Mouse (Mus musculus) kidney, adult 8-10 months (tissue): ENCODE data around the gene Slc2a1.

Source experiments
- DNase-seq, 2 experiments: peaks; one replicate each; pipeline ENCODE4 v3.0.0; 2022

Slc2a1 gene

GRCm38 (mm10) chr4:119108495-119109408 is at the start of gene Slc2a1:
TSS of gene Slc2a1 (plus strand) at chr4:119108711.
- peak; percentile 93 for DNase-seq

- no peak for DNase-seq
These were observed 41.7 kb upstream of the Slc2a1 start for GRCm38 (mm10) chr4:119066791-119067190.

GRCm38 (mm10) chr4:119067204-119067603 is 41.3 kb upstream of the Slc2a1 start:
- DNase-seq = no peak

- DNase-seq = no peak
These were observed 39.6 kb upstream of the Slc2a1 start for GRCm38 (mm10) chr4:119068918-119069317.

DNA sequence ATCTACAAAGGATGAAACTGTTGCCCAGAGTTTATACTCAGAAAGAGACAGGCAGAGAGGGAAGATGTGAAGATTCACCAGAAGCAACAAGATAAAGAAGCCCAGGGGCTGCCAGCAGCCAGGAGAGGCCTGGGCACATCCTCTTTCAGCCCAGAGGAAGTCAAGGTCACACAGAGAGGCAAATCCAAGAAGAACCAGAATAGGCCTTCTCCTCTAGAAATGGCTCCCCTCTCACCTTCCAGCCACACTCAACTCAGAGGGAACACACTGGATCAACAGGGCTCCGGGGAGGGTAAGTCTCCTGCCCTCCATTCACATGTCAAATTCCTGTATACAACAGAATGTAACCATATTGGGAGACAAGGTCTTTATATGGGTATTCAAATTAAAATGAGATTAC is 38.3 kb upstream of the Slc2a1 start:
- DNase-seq = no peak

- DNase-seq = no peak
These were observed 37.4 kb upstream of the Slc2a1 start for GRCm38 (mm10) chr4:119070959-119071647.

DNA sequence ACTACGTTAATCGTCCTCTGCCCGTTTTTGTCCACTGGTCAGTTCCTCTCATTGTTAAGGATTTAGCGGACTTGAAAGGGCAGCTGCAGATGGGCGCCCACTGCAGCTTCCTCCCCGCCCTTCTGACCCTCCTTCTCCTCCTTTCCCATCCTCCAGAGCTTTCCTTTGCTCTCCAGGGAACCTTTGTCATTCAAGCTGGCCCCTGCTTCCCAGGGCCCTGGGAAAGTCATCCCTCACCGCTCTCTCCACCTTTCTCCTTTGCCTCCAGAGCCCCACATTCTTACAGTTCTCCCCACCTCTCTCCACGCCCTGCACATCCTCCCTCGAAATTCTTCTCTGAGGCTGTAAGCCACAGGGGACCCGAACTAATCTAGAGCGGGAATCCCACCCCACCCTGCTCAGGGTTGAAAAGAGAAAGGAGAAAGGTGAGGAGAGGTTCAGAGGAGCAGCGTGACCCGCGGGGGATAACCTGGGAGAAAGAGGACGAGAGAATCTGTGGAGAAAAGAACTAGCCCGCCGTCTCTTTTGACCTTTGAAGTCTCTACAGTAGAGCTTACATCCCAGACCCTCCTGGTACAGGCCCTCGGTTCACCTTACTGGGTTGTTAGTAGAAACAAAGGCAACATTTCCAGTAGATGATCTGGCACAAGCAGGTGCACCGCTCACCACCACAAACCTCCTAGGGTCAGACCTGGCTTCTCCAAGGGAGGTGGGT is 36.7 kb upstream of the Slc2a1 start:
- no peak for DNase-seq

GRCm38 (mm10) chr4:119072363-119072940 is 36.1 kb upstream of the Slc2a1 start:
- no peak for DNase-seq

GRCm38 (mm10) chr4:119072941-119073451 is 35.5 kb upstream of the Slc2a1 start:
- DNase-seq = no peak

DNA sequence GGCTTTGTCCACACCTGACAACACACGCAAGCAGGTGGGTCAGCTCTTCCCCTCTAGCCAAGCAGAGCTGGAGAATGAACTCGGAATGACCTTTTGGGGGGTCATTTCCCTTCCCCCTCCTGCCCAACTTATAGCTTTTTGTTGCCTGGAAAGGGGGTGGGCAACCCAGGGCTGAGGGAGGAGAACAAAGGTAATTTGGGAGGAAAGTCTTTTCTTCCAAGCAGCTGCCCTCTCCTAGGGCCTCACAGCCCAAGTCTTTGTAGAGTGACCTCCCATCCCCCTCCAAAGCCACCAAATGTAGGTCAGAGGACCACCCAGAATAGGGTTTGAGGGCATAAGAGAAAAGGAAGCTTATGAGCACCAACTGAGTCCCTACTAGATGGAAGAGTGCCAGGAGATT is 34.9 kb upstream of the Slc2a1 start:
- no peak for DNase-seq

DNA sequence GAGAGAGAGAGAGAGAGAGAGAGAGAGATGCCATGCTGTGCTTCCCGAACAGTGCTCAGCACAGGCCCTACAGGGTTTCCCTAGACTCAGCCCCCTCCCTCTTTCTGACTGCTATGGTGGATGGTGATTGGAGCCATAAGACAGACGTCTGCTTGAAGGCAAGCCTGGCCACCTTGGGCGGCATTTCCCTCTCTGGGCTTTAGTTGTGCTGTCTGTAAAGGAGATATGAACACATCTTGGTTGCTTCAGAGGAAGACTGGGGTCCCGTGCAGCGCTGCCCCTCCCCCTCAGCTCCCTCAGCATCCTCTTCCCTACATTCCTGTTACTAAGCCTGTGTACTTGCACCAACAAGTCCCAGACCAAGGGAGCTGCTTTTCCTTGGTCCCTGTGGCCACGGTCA is 33.9 kb upstream of the Slc2a1 start:
- no peak for DNase-seq

GRCm38 (mm10) chr4:119075273-119075672 is 33.2 kb upstream of the Slc2a1 start:
- no peak for DNase-seq

DNA sequence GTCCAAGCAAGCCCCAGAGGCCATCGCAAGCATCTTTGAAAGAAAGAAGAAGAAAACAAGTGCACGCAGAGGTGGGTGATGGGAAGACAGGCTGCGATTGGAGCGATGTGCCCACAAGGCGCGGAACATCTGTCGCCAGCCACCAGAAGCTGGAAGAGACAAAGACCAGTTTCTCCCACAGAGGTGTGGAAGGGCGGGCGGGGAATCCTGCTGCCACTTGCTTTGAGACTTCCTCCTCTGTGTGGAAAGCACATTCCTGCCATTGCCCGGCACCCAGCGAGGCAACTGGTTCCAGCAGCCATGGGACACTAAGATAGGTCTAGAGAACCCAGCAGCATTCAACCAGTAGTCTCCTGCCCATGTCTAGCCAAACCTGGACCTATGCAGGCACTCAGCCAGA is 32.2 kb upstream of the Slc2a1 start:
- no peak for DNase-seq

DNA sequence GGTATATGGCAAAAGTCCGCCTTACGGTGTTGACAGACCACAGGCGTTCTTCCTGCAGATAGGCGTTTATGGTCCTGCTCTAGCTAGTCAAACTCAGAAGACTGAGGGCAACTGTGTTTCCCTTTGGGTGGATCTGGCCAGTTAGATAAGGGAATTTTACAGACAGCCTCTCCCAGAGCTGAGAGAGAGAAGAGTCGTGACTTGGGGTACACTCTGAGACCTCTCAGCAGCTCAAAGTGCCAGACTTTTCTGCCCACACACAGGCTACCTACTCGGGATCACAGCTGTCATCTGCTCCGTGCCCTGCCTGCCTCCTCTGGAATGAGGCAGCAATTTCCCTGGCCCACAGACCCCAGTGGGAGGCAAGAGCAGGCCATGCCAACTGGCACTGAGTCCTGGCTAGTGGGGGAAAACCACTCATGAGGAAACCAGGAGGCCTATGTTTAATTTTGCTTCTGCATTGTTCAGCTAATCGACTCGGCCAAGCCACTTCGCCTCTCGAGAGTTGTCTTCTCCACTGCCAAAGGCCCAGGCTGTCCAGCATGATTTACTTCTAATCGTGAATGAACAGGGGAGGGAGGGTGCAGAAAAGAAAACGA is 31.3 kb upstream of the Slc2a1 start:
- peak; percentile 22 to 29 for DNase-seq

DNA sequence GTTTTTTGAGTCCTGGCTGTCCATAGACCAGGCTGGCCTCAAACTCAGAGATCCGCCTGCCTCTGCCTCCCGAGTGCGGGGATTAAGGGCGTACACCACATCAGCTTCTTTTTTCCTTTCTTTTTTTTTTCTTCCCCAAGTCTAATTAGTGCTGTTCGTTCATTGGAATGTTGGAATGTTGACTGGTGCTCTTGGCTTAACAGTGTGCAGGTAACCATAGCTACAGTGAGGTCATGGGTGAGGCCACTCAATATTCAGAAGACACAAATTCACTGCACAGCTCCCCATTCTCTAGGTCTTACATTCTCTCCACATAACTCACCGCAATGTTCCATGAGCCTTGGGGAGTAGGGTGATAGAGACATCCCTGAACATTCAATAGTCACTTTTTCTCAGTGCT is 28.6 kb upstream of the Slc2a1 start:
- no peak for DNase-seq

GRCm38 (mm10) chr4:119082740-119083231 is 25.7 kb upstream of the Slc2a1 start:
- DNase-seq = no peak

DNA sequence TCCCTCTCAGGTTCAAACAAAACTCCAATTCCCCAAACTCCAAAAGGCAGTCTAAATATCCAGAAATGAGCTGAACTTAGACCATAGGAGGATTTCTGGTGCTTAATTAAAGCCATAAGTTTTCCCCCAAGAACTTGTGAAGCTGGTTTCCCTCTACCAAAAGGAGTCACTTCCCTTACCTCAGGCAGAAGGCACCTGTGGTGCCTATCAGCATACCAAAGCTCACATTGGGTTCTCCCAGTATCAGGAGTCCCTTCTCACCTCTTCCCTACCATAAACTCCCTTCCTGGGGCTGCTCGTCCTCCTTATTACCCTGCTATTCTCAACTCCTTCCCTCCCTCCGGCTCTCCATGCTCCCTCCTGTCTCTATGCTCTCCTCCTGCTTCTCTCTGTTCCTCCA is 20.1 kb upstream of the Slc2a1 start:
- no peak for DNase-seq

DNA sequence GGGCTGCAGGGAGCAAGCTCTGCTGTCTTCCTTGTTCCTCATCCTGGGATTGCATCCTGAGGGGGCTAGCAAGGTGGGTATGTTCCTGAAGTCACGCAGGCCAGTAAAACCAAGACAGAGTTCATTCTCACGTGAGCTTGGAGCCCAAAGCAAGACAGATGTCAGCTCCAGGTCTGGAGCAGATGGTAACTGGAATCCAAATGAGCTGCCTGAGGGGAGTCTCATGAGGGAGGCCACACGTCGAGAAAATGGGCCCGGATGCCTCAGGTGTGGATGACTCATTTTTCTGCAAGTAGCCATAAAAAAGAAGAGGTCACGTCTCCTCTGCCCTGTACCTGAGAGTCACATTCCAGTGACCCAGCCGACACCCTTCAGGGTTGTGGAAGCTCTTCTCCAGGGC is 14.6 kb upstream of the Slc2a1 start:
- no peak for DNase-seq

DNA sequence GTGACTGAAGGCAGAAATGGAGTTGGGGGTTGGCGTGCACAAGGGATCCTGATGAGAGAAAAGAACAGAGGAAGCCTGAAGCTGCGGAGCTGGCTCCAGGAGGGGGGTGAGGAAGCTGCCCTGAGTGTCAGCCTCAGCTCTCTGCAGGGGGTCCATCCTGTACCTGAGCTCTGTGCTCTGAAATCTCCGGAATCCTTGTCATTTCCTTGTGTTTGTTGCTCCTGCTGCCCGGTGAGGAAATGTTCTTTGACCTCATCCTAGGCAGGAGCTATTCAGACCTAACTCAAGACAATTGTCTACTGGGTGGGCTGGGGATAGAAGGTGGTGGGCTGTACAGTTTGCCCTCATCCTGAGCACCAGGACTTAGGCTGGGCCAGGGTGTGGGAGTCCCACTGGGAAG is 13.5 kb upstream of the Slc2a1 start:
- DNase-seq = no peak

DNA sequence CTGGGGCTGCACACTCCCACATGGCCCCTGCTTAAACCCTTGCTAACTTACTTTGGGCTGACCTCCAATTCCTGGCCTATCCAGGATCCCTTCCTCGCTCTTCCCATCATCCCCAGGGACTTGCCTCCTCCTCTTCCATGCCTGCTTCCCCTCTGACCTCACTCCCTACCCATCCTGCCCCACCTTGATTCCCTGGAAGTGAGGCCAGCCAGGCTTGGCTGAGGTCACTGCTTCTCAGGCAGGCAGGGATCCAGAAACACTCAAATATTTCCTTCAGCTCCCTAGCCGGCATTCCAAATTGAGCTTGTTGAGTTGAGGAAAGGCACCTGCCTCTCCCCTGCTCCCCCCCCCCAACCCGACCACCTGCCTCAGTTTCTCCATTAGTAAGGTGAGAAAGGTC is 12.1 kb upstream of the Slc2a1 start:
- DNase-seq = no peak

- no peak for DNase-seq
These were observed 11.1 kb upstream of the Slc2a1 start for GRCm38 (mm10) chr4:119097421-119097820.
